Mouse (Mus musculus) kidney, postnatal 10 days (tissue): ENCODE measurements around the gene Slco1a4.
"Not testable (repeated sequence)": the region's sequence is repeated elsewhere in the genome, so short reads cannot be mapped to it uniquely, and the experiment has no call there.

Experiments used
- DNase-seq: peaks from one replicate; pipeline ENCODE4 v3.0.0; 2021; ENCODE audit warnings: mixed read lengths

Slco1a4 gene

DNA sequence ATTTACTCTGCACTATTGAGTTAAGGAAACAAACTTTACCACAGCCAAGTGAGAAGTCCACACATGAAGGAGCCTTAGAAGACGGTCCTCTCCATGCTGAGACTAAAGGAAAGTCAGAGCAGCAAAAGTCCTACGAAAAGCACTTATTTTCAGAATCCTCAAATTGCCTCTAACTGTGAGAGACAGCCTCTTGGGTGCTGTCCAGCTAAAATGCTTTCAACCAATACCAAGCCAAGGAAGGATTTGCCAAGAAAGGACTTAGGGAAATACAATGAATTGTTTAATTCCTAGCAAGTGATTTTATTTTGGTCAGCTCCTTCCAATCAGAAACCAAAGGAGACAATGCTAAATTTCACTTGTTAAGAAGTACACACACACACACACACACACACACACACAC, at the start of gene Slco1a4:
Gene Slco1a4 (minus strand): TSS at position 115 of the 400 bp plus-strand sequence.
- DNase-seq = peak; percentile 25

DNA sequence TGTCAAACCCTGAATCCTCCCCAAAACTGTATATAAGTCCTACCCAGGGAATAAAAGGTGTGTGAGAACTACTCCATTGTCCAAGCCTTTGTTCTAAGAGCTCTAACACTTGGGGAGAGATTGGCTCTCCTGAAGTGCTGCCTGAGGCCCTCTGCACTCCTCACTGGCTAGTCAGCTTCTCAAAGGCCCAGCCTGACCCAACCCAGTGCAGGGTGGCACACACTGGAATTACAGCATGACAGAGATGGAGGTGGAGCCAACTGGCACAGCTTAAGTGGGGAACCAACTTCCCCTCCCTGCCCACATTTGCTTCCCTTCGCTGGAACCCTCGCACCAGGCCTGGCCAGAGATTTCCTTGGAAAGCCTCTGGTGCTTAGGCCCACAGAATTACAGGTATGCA, 42.2 kb upstream of the Slco1a4 start:
- DNase-seq = no peak

DNA sequence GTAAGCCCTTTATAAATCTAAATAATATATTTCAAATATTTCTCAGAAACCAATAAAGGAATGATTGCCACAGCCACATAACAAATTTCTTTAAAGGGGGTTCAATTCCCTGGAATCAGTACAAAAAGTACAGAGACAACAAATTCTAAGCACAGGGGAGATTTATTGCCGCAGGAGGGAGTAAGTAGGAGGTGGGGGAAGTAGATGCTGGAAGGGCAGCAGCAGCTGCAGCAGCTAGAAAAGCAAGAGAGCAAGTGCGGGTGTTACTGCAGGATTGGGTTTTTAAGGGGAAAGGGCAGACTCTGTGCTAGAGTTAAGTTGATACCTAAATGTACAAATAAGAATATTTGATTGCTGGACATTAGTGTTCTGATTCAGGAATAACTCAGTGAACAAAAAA, 33.7 kb upstream of the Slco1a4 start:
- DNase-seq = no peak

DNA sequence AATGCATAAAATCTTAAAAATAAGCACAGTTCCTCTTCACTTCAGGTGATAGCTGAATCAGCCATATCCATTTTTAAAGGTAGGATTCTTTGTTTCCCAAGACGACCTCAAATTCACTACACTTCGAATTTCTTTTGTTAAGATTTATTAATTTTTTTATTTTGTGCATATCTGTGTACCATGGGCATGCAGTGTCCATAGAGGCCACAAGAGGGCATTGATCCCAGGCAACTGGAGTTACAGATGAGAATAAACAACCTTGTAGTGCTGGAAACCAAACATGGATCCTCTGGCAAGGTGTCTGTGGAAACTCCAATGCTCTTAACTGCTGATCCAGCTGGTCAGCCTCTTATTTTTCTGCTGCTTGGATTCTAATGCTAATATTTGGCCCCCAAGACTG, 32.2 kb upstream of the Slco1a4 start:
- peak; percentile 22 for DNase-seq

DNA sequence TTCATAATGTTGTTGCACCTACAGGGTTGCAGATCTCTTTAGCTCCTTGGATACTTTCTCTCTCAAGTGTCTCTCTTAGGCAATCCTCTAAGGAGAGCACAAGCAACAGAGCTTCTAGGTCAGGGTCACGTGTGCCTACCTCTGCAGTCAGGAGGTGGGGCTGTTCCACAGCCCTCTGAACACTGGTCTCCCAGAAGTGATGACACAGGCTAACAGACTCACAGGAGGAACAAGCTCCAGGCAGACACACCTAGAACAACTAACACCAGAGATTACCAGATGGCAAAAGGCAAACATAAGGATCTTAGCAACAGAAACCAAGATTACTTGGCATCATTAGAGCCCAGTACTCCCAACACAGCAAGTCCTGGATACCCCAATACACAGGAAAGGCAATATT, 26.6 kb upstream of the Slco1a4 start:
- DNase-seq = no peak

DNA sequence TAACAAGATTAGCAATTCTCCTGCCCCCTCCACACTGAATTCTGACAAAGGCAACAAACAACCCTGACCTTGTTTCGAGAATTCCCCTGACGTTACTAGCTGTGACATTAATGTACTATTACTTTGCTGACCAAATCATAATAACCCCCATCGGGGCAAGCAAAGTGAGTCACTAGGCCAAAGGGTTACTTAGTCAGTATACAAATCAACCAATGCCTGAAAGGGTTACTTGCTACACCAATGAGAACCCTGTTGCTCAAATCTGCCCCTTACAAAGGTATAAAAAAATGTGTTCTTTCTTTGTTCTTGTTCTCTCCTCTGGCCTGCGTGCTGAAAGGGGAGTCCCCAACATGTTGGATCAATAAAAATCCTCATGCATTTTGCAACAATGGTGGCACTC, 19.7 kb upstream of the Slco1a4 start:
- DNase-seq = not testable (repeated sequence)

DNA sequence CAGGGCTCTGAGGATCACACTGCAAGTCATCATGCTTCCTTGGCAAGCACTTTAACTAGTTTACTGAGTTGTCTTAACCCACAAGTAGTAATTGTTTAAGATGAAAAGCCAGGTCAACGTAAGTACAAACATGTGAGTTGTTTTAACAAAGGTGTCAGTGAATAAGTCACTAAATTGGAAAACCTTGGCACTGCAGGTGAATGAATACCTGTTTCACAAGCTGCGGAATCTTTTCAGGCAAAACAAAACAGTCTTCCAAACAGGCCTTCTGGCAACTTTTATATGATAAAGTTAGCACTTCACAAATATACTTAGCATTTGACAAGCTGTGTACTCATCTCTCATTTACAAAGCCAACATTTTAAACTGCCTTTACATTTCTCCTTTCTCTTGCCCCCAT, 15.7 kb upstream of the Slco1a4 start:
- DNase-seq = no peak

DNA sequence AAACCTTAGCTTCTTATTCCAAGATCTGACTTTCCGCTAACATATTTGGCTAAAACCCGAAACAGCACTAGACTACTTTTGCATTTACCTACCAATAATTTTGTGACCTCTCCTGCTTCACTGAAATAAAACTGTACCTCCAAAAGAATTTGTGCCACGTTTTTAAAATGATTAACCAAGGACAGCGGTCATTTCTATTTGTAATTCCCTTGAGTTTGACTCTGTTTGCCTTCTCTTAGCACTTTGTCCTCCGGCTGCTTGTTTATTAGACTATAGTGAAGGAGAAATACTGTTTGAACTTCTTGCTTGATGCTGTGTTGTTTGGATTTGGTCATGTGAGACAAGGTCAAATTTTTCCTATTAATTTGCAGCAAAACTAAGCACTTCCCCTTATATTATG, 12.7 kb upstream of the Slco1a4 start:
- no peak for DNase-seq

DNA sequence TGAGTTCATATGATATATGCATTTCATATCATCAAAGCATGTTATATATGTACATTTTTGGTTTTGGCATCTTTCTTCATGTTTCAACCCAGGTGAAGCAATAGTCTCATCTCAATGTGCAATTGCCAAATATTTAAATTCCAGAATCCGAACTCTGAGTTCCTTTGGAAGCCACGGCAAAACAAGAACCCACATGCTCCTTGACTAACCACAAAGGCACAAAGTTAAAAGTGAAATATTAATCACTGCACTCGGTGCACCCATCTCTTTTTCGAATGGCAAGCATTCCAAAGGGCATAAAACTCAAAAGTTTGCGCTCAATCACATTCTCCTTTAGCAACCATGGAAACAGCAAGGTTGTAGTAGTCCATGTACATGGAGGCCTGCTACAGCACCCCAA, 10.0 kb upstream of the Slco1a4 start:
- no peak for DNase-seq

DNA sequence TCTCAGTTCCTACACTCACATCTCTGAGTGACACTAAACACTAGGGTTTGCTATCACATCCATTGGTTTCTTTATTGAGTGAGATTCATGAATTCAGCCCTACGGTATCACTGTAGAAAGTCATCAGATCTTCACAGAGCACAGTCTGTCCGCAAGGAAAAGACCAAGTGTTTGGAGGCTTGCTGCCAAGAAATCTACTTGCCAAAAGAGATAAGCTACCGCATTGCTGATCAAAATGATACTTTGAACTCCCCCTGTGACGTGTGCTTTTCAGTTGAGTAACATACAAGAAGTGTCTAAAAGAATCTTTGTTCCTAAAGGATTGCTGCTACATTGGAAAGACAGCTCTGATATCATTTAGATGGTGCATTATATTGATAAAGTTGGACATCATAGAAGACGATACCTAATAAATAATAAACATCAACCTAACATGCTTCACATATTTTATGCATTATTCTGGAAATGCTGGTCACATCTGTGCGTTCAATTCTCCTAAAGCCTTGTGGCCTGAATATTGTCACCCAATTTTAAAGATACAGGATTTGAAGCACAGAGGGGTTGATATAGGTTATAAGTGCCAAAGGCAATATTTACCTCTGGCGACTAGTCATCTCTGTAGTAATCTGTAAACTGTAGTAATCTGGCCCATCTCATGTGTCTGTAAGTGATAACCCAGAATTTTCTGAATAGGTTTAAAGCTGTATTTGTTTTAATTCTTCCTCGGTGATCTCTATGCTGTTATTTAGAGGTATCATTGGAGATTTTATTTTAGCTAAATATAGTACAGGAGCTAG, 1.9 kb upstream of the Slco1a4 start:
- DNase-seq = no peak

DNA sequence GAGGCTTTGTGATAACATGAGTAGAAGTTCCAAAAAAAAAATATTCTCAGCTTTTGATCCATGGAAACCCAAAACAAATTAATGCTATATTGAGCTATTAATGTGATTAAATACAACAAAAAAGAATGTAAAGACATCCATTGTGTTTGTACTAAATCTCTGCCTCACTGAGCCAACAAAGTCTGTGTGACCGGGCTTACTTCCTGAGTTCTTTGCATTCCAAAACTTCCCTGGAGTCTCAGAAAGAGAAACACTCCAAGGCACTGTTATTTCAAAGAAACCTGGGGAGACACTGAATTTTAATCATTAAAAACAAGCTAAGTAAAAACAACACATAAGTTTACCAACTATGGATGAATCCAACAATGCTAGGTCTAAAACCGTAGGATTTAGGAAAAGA, 2.4 kb downstream of the Slco1a4 start:
- DNase-seq = no peak

DNA sequence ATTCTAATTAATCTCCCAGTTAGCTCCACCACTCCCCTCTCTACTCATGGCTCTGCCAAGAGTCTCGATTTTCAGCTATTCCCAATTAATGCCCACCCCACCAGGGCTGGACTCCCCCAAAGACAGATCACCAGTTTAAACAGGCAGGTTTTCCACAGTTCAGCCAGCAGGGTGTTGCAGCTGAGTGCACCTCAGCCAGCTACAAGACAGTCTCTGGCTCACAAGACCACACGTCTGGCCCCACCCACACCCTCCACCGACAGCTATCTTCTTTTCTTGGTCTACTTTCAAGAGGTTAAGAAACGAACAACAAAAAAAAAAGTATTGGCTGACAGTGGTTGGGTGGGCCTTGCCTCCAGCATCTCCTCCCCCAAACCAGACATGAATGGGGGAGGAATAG, 6.9 kb downstream of the Slco1a4 start:
- DNase-seq = peak; percentile 11

DNA sequence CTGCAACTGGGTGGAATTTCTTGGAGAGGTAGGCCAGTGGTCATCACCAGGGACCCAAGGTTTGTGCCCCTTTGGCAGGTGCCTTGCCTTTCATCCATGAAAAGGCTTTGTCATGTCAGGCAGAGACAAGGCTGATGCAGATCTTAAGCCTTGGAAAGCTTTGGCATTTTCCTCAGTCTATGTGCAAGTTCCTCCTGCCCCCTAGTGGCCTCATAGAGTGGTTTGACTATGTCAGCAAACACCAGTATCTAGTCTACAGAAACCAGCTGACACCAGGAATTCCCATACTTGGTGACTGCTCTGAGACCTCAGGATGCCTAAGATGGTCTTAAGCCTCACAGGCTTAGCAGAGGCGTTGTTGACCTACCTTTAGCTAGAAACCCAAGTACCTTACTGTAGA, 58.2 kb downstream of the Slco1a4 start:
- peak; percentile 41 for DNase-seq

DNA sequence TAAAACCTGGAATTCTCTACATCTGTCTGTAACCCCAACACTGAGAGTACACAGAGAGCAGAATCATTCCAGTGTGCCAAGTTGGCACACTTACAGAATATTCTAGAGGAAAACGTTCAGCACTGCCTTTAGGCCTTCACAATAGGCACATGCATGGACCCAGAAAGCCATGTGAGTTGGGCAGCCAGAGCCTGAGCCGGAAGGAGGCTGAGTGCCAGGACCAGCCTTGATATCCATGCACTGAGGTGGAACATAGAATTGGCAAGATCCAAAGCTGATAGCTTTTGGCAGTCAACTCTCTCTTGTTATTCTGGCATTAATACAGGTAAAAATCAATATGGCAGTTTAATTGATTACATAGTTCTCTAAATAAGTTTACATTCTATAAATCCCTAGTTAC, 81.5 kb downstream of the Slco1a4 start:
- DNase-seq = no peak

DNA sequence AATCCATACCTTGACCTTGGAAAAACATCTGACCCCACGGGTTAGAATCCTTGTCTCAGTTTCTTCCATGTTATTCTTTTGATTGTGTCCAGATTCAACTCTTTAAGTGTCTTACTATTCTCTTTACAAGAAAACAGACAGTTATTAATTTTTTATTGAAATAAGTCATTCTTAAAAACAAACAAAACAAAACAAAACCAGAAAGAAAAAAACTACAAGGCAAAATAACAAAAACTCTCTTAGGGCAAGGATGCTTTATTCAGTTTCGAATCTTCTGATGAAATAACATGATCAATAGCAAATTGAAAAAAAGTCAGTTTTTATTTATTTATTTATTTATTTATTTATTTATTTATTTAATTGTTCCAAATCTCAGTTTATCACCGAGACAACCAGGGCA, 82.3 kb downstream of the Slco1a4 start, which contains the start of gene Gm5724:
Gene Gm5724 (minus strand): TSS at position 101 of the 400 bp plus-strand sequence.
- DNase-seq = no peak
